Mouse (Mus musculus) hindbrain, embryonic 11.5 days (tissue): Measurements from ENCODE around the gene Tigar. TPM values are rescaled to one million over a fixed set of nuclear protein-coding genes. Genes with fewer than 3 reads are reported as not detected.

Experiments
- ATAC-seq: fragments of 200-750 bp; cut with Nextera tagmentation; 2 replicates; pipeline ENCODE4 v1.8.0; 2017; ENCODE audit warnings: mild to moderate bottlenecking, moderate TSS enrichment, moderate library complexity; ENCODE audit not compliant: low FRiP score
- DNase-seq: peaks from one replicate; pipeline ENCODE4 v3.0.0-alpha.2; 2015; ENCODE audit warnings: low spot score
- H3K27ac ChIP-seq: fragments of 300-500 bp; sonication (generic); 2 replicates; pipeline ENCODE4 v1.5.1; 2014; ENCODE audit warnings: mild to moderate bottlenecking, low read depth, low read length
- H3K27me3 ChIP-seq: fragments of 300-500 bp; sonication (generic); 2 replicates; pipeline ENCODE4 v1.6.1; 2014; ENCODE audit warnings: mild to moderate bottlenecking, low read length, moderate library complexity, mixed read lengths; ENCODE audit not compliant: control insufficient read depth, insufficient read depth
- H3K36me3 ChIP-seq: fragments of 300-500 bp; sonication (generic); 2 replicates; pipeline ENCODE4 v1.6.1; 2014; ENCODE audit warnings: mild to moderate bottlenecking, low read length, moderate library complexity, mixed read lengths; ENCODE audit not compliant: control insufficient read depth, insufficient read depth
- H3K4me1 ChIP-seq: fragments of 300-500 bp; sonication (generic); replicated peaks from 2 replicates; pipeline ENCODE4 v1.6.1; 2014; ENCODE audit warnings: low read length, mixed read lengths; ENCODE audit not compliant: control insufficient read depth, insufficient read depth
- H3K4me2 ChIP-seq: fragments of 300-500 bp; sonication (generic); replicated peaks from 2 replicates; pipeline ENCODE4 v1.6.1; 2014; ENCODE audit warnings: mild to moderate bottlenecking, low read depth, low read length
- H3K4me3 ChIP-seq: fragments of 300-500 bp; sonication (generic); 2 replicates; pipeline ENCODE4 v1.5.1; 2014; ENCODE audit warnings: low read depth, low read length
- H3K9ac ChIP-seq: fragments of 300-500 bp; sonication (generic); 2 replicates; pipeline ENCODE4 v1.6.1; 2014; ENCODE audit warnings: low read depth, low read length
- H3K9me3 ChIP-seq: fragments of 300-500 bp; sonication (generic); 2 replicates; pipeline ENCODE4 v1.6.1; 2016; ENCODE audit warnings: low read length; ENCODE audit not compliant: control insufficient read depth
- WGBS: fragments of 180-500 bp; shearing (Covaris S2); extraction: QIAGEN DNeasy Blood & Tissue Kit; methylation state at CpG from one replicate; pipeline ENCODE4 v1.1.7; 2014; 5-methylcytosine and 5-hydroxymethylcytosine counted together
- polyA plus RNA-seq: library from polyadenylated mRNA; unstranded; fragments of >200 nt; fragmentation: Nextera tagmentation; extraction: Ambion mirVana; gene quantifications from 2 replicates; pipeline ENCODE4 v1.2.1, GENCODE M21; 2014

The Tigar gene
- polyA plus RNA-seq, 1 experiment from 2014 or later = 5.8 TPM

GRCm38 (mm10) chr6:127129659-127130058 is 20.3 kb upstream of the Tigar start:
- Histone ChIP-seq H3K36me3 (peaks cover 8% of the 10 kb centered on the region; the same call in 1 of the 2 replicates), H3K4me1 (peaks cover 2% of the 10 kb centered on the region; the same call in 1 of the 2 replicates), H3K4me3 (no peak overlapping the region), H3K9ac (no peak overlapping the region), H3K27me3 (no peaks in the 10 kb centered on the region), H3K4me2 (no peak overlapping the region), H3K27ac (no peak overlapping the region), H3K9me3 (no peaks in the 10 kb centered on the region)
- 91% methylated on average over 14 of the region's 14 CpGs for WGBS
- no peak for ATAC-seq
- no peak for DNase-seq

- Histone ChIP-seq H3K36me3 (0 out of 2 replicates have a peak, but pooled peaks cover 5% of the 10 kb centered on the region), H3K9ac (no peak overlapping the region), H3K27me3 (no peaks in the 10 kb centered on the region), H3K27ac (no peak overlapping the region), H3K4me3 (no peak overlapping the region), H3K9me3 (no peaks in the 10 kb centered on the region), H3K4me2 (no peak overlapping the region), H3K4me1 (no peaks in the 10 kb centered on the region)
- no peak for ATAC-seq
- DNase-seq = no peak
- WGBS = 90% methylated on average over 7 of the region's 7 CpGs
Observed at GRCm38 (mm10) chr6:127123506-127123905, 14.1 kb upstream of the Tigar start.

GRCm38 (mm10) chr6:127122996-127123395 is 13.6 kb upstream of the Tigar start:
- no peaks in the 10 kb centered on the region for H3K9me3 ChIP-seq
- DNase-seq (no peak), ATAC-seq (no peak)
- H3K4me2 ChIP-seq = no peak overlapping the region
- H3K4me3 ChIP-seq = no peak overlapping the region
- H3K4me1 ChIP-seq = no peaks in the 10 kb centered on the region
- 87% methylated on average over 5 of the region's 5 CpGs for WGBS
- H3K27me3 ChIP-seq = no peaks in the 10 kb centered on the region
- H3K36me3 ChIP-seq = 0 out of 2 replicates have a peak, but pooled peaks cover 3% of the 10 kb centered on the region
- no peak overlapping the region for H3K9ac ChIP-seq
- no peak overlapping the region for H3K27ac ChIP-seq

DNA sequence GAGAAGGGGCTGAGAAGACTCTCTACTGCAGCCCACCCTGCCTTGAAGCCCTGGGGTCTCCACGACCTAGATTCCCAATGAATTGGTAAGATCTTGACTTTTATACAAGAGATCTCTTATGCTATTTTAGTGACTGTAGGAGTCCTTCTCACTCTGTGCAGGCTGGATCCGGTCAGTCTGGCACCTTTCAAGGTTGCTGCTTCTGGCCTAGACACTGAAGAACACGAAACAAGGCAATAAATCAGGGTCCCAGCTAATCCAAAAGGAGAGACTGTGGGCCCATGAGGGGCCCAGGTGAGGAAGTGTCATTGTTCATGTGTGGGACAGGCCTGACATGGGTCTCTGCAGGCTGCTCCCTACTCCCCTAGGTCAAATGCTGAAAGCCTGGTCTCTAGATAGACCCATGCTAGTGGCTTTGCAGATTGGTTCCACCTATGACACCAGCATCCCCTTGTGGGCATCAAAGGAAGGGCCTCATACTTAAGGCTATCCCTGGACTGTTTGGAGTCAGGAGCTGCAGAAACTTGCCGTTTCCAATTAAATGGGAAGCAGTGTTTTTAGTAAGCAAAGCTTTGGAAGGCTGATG is 13.0 kb upstream of the Tigar start:
- Histone ChIP-seq H3K4me2 (no peak overlapping the region), H3K4me3 (no peak overlapping the region)

DNA sequence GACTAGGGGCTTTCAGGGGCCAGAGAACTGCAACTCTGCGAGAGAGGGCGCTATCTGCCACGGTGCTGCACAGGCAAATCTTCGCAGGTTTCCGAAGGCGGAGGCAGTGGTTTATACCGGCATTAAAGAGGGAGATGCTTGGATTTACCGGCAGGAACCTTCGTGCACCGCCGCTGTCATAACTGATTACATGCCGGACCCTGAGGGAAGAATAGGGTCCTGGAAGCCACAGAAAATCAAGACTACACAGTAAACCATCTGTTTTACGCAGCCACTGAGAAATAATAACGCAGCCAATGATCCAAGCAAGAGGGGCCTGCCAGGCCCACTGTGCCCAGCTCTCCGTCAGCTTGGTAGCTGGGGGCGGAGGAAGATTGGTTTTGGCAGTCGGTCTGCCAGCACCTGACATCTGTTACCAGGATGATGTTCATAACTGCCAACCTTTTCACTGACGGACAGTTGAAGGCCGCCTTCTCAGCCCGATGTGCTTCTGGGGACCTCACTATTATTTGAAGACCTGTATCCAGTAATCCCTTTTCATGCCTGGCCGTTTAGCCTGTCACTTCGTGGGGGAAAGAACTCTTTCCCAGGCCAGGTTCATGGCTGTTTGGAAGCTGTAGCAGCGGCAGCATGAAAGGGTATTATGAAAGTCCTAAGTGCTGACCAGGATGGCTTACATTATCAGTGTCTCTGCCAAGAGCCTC is 5.5 kb upstream of the Tigar start:
- Histone ChIP-seq H3K36me3 (no peaks in the 10 kb centered on the region), H3K9ac (no peak overlapping the region), H3K27me3 (no peaks in the 10 kb centered on the region), H3K27ac (no peak overlapping the region), H3K4me3 (no peak overlapping the region), H3K9me3 (no peaks in the 10 kb centered on the region), H3K4me2 (no peak overlapping the region), H3K4me1 (no peaks in the 10 kb centered on the region)
- 69% methylated on average over 23 of the region's 23 CpGs for WGBS
- DNase-seq (no peak), ATAC-seq (no peak)

More for the DNA sequence above, 13.0 kb upstream of the Tigar start:
- no peak overlapping the region for H3K27ac ChIP-seq
- H3K9me3 ChIP-seq = no peaks in the 10 kb centered on the region
- H3K36me3 ChIP-seq = 0 out of 2 replicates have a peak, but pooled peaks cover 3% of the 10 kb centered on the region
- no peak overlapping the region for H3K9ac ChIP-seq
- WGBS = 80% methylated on average over 4 of the region's 4 CpGs
- H3K27me3 ChIP-seq = no peaks in the 10 kb centered on the region
- ATAC-seq = no peak
- no peak for DNase-seq
- H3K4me1 ChIP-seq = no peaks in the 10 kb centered on the region

DNA sequence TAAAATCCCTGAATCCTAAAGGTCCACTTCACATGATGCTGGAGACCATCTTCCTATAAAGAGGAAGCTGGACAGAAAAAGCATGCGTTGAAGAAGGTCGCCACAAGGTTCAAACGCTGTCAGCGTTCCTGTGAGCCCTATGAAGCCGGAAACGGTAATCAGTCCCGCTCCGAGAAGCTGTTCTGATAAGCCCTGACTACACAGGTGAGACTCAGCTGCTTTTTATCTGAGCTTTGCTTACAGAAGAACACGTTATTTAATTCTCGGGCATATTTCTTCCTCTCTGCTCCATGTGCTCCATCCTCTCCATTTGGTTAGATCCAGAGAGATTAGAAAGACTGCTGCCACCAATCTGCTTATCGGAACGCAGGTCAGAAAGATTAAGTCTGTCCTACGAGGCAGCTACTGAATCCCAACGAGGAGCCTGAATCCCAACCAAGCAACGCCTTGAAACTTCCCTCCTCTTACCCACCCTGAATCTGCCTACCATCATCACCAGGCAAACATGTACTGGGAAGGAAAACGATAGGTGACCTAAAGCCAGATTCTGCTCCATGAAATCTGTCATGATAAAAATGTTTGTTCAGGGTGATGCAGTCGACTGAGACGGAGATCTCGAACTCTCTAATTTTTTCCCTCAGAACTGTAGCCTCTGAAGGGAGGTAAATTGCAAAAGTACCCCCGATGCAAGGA is 843 bp downstream of the Tigar start:
- DNase-seq (peak; percentile 17), ATAC-seq (no peak)
- WGBS = 43% methylated on average over 20 of the region's 20 CpGs
- H3K36me3 ChIP-seq = no peaks in the 10 kb centered on the region
- peak overlapping the region; percentile 48 for H3K9ac ChIP-seq
- no peaks in the 10 kb centered on the region for H3K9me3 ChIP-seq
- peak overlapping the region; percentile 43 for H3K4me3 ChIP-seq
- peaks cover 7% of the 10 kb centered on the region; the same call in 1 of the 2 replicates for H3K4me1 ChIP-seq
- H3K4me2 ChIP-seq = peak overlapping the region; percentile 70
- H3K27me3 ChIP-seq = no peaks in the 10 kb centered on the region
- H3K27ac ChIP-seq = no peak overlapping the region

DNA sequence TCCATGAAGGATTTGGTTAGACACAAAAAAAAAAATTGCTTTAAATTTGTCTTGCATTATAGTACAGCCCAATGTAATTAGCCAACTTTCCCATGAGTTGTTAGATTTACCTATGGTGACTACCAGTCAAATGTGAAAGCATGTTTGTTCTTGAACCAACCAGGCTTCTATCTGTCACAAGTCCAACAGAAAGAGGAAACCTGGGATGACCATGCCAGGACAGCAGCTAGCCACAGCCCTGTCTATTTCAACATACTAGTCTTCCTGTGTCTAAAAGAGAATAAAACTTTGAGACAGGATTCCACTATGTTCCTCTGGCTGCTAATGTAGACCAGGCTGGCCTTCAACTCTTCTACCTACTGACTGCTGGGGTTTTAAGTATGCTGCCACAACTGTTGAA is 1.9 kb downstream of the Tigar start:
- no peaks in the 10 kb centered on the region for H3K36me3 ChIP-seq
- no peak overlapping the region for H3K27ac ChIP-seq
- H3K9ac ChIP-seq = no peak overlapping the region
- H3K4me2 ChIP-seq = no peak overlapping the region
- ATAC-seq (no peak), DNase-seq (no peak)
- H3K4me1 ChIP-seq = peaks cover 7% of the 10 kb centered on the region; the same call in 1 of the 2 replicates
- no peaks in the 10 kb centered on the region for H3K9me3 ChIP-seq
- no peak overlapping the region for H3K4me3 ChIP-seq
- no peaks in the 10 kb centered on the region for H3K27me3 ChIP-seq

DNA sequence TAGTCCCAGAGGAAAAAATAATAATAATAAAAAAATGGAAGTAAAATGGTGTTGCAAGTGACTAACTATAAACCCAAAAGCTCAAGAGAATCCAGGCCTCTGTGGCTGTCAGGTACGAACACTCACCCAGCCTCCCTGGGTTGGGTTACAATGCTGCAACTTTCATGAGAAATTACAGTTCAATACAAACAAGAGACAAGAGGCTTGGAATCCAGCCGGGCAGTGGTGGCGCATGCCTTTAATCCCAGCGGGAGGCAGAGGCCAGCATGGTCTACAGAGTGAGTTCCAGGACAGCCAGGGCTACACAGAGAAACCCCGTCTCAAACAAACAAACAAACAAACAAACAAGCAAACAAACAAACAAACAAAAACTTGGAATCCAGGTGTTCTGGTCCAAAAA is 2.6 kb downstream of the Tigar start:
- H3K4me3 ChIP-seq = no peak overlapping the region
- ATAC-seq = no peak
- no peak overlapping the region for H3K4me2 ChIP-seq
- H3K27ac ChIP-seq = no peak overlapping the region
- no peak overlapping the region for H3K9ac ChIP-seq
- peaks cover 7% of the 10 kb centered on the region; the same call in 1 of the 2 replicates for H3K4me1 ChIP-seq
- no peak for DNase-seq
- no peaks in the 10 kb centered on the region for H3K9me3 ChIP-seq
- H3K36me3 ChIP-seq = no peaks in the 10 kb centered on the region
- no peaks in the 10 kb centered on the region for H3K27me3 ChIP-seq
- WGBS = 44% methylated on average over 5 of the region's 5 CpGs
